Mouse (Mus musculus) neural tube, embryonic 10.5 days (tissue): ENCODE measurements around the gene Capzb.

Experiments
- DNase-seq: peaks from one replicate; pipeline ENCODE4 v3.0.0-alpha.2; 2017; ENCODE audit warnings: low spot score; ENCODE audit errors: extremely low spot score

The Capzb gene

GRCm38 (mm10) chr4:139192499-139193175 is at the start of gene Capzb:
Gene Capzb (plus strand): TSS chr4:139192899.
- DNase-seq, result peak; percentile 98

GRCm38 (mm10) chr4:139142985-139143384 is 49.7 kb upstream of the Capzb start:
- peak; percentile 19 for DNase-seq

GRCm38 (mm10) chr4:139144577-139144976 is 48.1 kb upstream of the Capzb start:
- no peak for DNase-seq

- DNase-seq, result peak; percentile 18
Observed at GRCm38 (mm10) chr4:139145156-139145555, 47.5 kb upstream of the Capzb start.

GRCm38 (mm10) chr4:139146760-139147159 is 45.9 kb upstream of the Capzb start:
- no peak for DNase-seq

- DNase-seq, result no peak
Observed at GRCm38 (mm10) chr4:139151370-139151769, 41.3 kb upstream of the Capzb start.

- DNase-seq, result no peak
Observed at GRCm38 (mm10) chr4:139154576-139155307, 38.0 kb upstream of the Capzb start.

GRCm38 (mm10) chr4:139156538-139156937 is 36.2 kb upstream of the Capzb start:
- DNase-seq, result no peak

GRCm38 (mm10) chr4:139158350-139158749 is 34.3 kb upstream of the Capzb start:
- no peak for DNase-seq

- no peak for DNase-seq
Observed at GRCm38 (mm10) chr4:139161076-139161475, 31.6 kb upstream of the Capzb start.

GRCm38 (mm10) chr4:139164082-139164481 is 28.6 kb upstream of the Capzb start:
- DNase-seq, result no peak

- DNase-seq, result no peak
Observed at GRCm38 (mm10) chr4:139165259-139165658, 27.4 kb upstream of the Capzb start.

- no peak for DNase-seq
Observed at GRCm38 (mm10) chr4:139166244-139166643, 26.5 kb upstream of the Capzb start.

GRCm38 (mm10) chr4:139167107-139167506 is 25.6 kb upstream of the Capzb start:
- DNase-seq, result no peak

GRCm38 (mm10) chr4:139168985-139169747 is 23.5 kb upstream of the Capzb start:
- DNase-seq, result no peak

- no peak for DNase-seq
Observed at GRCm38 (mm10) chr4:139169748-139170279, 22.9 kb upstream of the Capzb start.

GRCm38 (mm10) chr4:139175061-139175971 is 17.4 kb upstream of the Capzb start:
- DNase-seq, result no peak

GRCm38 (mm10) chr4:139176023-139176422 is 16.7 kb upstream of the Capzb start:
- no peak for DNase-seq

GRCm38 (mm10) chr4:139177921-139178320 is 14.8 kb upstream of the Capzb start:
- no peak for DNase-seq

GRCm38 (mm10) chr4:139178377-139178776 is 14.3 kb upstream of the Capzb start:
- DNase-seq, result no peak

- no peak for DNase-seq
Observed at GRCm38 (mm10) chr4:139179218-139179617, 13.5 kb upstream of the Capzb start.
